Mouse (Mus musculus): ENCODE results near the gene Stxbp6. TPM values are rescaled to one million over a fixed set of nuclear protein-coding genes. Genes with fewer than 3 reads are reported as not detected.

The Stxbp6 gene
- polyA plus RNA-seq, 1 experiment: 0.67 TPM

DNA sequence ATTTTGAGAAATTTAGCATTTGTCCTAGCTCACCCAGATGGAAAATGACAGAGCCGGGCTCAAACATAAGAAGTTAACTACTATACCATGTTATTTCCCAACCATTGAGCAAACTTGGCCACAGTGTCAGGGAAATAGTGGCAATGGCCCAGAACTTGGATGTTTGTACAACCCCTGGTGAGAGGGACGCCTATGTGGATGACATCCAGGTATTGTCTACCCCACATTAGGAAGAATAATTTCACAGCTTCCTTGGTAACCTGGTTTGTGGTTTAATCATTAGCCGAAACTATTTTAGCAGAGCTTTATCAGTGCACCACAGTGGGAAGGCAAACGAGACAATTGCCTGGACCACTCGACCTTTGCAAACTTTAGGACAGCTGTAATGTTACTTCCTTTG lies 215.1 kb downstream of the Stxbp6 start:
- H3K4me3 ChIP-seq (replicated peaks): no peak overlapping the region
- TF ChIP-seq GATA1 (IDR thresholded peaks at IDR 0.05; ENCODE audit: borderline replicate concordance, low read length) (no peak), FLI1 (IDR thresholded peaks at IDR 0.05; ENCODE audit: low read length) (no peak)
- peaks cover 15% of the 10 kb centered on the region for H3K4me1 ChIP-seq
- H3K27me3 ChIP-seq (replicated peaks): no peaks in the 10 kb centered on the region
- H3K9me3 ChIP-seq: no peaks in the 10 kb centered on the region
- H3K36me3 ChIP-seq (replicated peaks; ENCODE audit: low read length): no peaks in the 10 kb centered on the region

DNA sequence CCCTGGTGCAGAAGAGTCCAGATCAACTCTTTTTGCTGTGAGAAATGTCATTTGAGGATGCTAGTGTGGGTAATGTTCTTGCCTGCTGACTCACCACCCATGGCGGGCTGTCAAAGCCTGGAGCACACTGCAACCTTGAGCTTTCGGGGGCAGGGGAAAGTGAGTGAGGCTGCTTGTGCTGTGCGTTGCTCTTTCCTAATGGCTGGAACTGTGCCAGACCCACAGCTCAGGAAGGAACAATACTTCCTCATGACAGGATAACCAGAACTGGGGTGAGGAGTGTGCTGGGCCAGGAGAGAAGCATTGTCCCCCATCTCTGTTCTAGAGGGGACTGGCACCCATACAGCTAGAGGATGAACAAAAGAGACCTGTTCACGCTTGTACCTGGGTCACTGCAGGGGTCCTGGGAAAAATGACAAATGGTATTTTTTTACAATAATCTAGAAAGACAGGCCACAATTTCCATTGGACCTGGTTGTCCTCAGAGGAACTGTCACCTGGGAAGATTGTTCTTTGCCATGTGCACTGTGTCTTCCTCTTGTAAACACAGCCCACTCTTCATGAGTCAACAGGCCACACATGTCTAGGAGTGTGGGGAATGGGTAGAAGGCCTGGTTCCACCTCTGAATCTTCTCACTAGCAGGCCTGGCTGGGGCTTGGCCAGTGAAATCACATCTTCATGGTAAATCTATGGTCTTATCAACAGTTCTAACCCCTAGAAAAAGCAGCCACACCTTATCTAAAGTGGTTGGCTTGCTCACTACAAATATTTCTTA lies 216.2 kb downstream of the Stxbp6 start:
- peak overlapping the region; percentile 53 for H3K4me3 ChIP-seq (replicated peaks)
- H3K27me3 ChIP-seq (replicated peaks): no peaks in the 10 kb centered on the region
- H3K4me1 ChIP-seq: peaks cover 15% of the 10 kb centered on the region
- TF ChIP-seq GATA1 (IDR thresholded peaks at IDR 0.05; ENCODE audit: borderline replicate concordance, low read length): no peak
- no peak for TF ChIP-seq FLI1 (IDR thresholded peaks at IDR 0.05; ENCODE audit: low read length)
- no peaks in the 10 kb centered on the region for H3K36me3 ChIP-seq (replicated peaks; ENCODE audit: low read length)
- H3K9me3 ChIP-seq: no peaks in the 10 kb centered on the region

DNA sequence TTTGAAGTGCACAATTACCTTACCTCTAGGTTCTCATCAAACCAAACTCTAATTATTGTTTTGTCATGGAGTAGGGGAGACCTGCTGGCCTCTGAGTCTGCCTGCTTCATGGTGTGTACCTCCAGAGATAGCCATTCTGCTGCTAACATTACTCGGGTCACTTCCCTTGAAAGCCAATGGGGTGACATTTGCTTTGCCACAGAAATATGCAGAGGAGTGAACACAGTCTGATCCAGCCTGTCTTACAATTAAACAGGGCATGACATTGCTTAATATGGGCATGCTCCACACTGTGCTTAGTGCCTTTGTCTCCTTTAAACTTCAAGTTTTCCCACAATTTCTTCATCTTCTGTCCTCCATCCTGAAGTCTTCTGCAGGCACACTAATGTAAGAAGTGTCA lies 222.5 kb downstream of the Stxbp6 start:
- no peaks in the 10 kb centered on the region for H3K36me3 ChIP-seq (replicated peaks; ENCODE audit: low read length)
- 0 out of 2 replicates have a peak, but pooled peaks cover 5% of the 10 kb centered on the region for H3K9me3 ChIP-seq
- 0 out of 2 replicates have a peak, but pooled peaks cover 2% of the 10 kb centered on the region for H3K4me1 ChIP-seq
- no peaks in the 10 kb centered on the region for H3K27me3 ChIP-seq (replicated peaks)
- TF ChIP-seq FLI1 (IDR thresholded peaks at IDR 0.05; ENCODE audit: low read length): no peak
- no peak for TF ChIP-seq GATA1 (IDR thresholded peaks at IDR 0.05; ENCODE audit: borderline replicate concordance, low read length)
- H3K4me3 ChIP-seq (replicated peaks): no peak overlapping the region

DNA sequence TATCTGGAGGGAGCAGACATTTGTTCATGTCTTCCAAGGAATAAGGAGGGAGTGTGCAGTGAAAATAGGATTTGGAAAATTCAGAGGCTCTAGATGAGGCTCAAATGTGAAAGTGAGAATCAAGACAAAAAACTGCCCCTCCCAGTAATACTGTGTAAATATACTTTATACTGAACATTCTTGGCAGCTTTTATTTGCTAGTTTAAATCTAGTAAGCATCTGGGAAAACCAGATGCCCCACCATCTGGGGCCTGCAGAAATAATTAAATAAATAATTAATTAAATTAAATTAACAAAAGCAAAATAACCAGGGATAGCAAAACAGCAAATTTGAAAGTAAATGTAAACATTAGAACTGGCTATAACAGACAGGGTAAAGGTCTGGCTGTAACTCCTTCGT lies 224.0 kb downstream of the Stxbp6 start:
- Histone ChIP-seq H3K9me3 (0 out of 2 replicates have a peak, but pooled peaks cover 5% of the 10 kb centered on the region), H3K4me1 (no peaks in the 10 kb centered on the region), H3K36me3 (replicated peaks; ENCODE audit: low read length) (no peaks in the 10 kb centered on the region), H3K27me3 (replicated peaks) (no peaks in the 10 kb centered on the region), H3K4me3 (replicated peaks) (no peak overlapping the region)
- TF ChIP-seq GATA1 (IDR thresholded peaks at IDR 0.05; ENCODE audit: borderline replicate concordance, low read length) (no peak), FLI1 (IDR thresholded peaks at IDR 0.05; ENCODE audit: low read length) (no peak)

DNA sequence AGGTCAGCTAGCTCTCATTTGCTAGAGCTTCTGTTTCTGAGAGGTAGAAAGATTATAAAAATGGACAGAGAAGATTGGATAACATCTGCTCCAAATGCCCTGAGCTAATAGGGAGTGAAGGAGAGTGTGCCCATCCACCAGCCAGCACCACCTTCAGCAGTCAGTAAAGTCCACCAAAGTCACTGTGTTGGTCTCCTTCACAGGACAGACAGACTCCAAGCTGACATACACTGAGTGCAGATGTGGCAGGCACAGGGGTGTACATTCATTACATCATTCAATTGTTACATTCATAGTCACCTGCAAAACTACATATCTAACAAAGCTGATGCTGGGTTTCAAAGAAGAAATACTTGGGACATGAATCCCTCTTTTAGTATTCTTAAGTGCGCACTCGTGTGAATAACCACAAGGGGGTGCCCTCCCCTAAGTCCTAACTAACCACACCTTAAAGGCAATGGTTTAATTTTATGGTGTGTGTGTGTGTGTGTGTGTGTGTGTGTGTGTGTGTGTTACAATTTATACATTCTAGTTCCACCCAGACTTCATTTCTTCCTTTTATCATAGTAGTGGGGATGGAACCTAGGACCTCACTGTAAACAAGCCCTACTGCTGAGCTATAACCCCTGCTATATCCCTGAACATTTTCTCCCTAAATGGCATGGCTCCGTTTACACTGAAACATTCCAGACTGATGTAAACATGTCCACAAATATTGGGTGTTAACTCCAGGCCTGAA lies 225.9 kb downstream of the Stxbp6 start:
- Histone ChIP-seq H3K4me1 (no peaks in the 10 kb centered on the region), H3K9me3 (0 out of 2 replicates have a peak, but pooled peaks cover 5% of the 10 kb centered on the region)
- TF ChIP-seq FLI1 (IDR thresholded peaks at IDR 0.05; ENCODE audit: low read length) (no peak), GATA1 (IDR thresholded peaks at IDR 0.05; ENCODE audit: borderline replicate concordance, low read length) (no peak)

DNA sequence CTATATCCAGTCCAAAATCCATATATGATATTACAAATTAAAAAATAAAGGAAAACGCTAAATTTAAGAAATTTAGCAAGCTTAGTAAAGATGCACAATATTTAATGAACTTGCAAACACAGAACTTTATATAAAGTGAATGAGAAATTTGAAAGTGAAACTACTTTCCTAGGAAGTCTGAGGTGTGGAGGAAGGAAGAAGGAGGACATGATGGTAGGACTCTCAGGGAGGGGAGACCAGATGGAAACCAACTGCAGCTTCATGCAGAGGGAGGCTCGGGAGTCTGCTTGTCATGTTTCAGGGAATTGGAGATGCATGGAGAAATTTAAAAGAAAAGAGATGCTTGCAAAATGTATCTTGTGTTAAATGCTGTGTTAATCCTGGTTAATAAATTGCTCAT lies 233.9 kb downstream of the Stxbp6 start:
- TF ChIP-seq FLI1 (IDR thresholded peaks at IDR 0.05; ENCODE audit: low read length): no peak
- no peak for TF ChIP-seq GATA1 (IDR thresholded peaks at IDR 0.05; ENCODE audit: borderline replicate concordance, low read length)
- H3K4me3 ChIP-seq (replicated peaks): no peak overlapping the region
- H3K4me1 ChIP-seq: no peaks in the 10 kb centered on the region
- H3K36me3 ChIP-seq (replicated peaks; ENCODE audit: low read length): no peaks in the 10 kb centered on the region
- H3K9me3 ChIP-seq: no peaks in the 10 kb centered on the region
- no peaks in the 10 kb centered on the region for H3K27me3 ChIP-seq (replicated peaks)

More for the DNA sequence above, 225.9 kb downstream of the Stxbp6 start:
- Histone ChIP-seq H3K4me3 (replicated peaks) (no peak overlapping the region), H3K36me3 (replicated peaks; ENCODE audit: low read length) (no peaks in the 10 kb centered on the region), H3K27me3 (replicated peaks) (no peaks in the 10 kb centered on the region)

DNA sequence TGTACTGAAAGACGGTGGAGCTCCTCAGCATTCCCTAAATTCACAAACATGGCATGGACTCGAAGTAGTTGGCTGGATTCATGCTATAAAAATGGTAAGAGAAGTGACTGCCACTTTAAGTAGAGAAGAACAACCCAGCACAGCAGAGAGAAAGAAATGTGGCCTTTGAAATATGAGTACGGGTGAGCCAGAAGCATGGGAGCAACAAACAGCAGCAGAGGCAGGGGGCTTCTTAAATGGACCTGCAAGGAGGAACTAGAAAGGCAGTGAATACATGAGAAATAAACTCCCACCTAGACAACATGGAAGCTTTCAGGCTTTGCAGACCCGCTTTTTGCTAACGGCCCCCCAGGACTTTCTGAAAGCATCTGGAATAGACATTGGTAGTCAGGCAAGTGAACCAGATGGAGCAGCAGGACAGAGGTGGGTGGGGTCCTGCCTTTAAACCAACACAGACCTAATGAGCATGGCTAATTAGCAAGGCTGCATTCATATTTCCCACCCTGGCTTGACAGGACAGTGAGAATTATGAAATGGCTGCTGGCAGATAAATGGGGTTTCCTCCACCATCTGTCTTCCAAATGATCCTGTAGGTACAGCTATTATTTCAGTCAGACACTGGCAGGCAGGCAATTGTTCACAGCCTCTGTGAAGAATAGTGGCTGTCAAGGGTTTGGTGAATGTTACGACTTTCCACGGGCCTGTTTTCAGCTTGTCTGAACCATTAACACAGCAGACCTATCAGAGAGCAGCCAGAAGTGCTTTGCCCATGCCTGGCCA lies 234.7 kb downstream of the Stxbp6 start:
- H3K9me3 ChIP-seq: no peaks in the 10 kb centered on the region
- H3K4me1 ChIP-seq: no peaks in the 10 kb centered on the region
- no peak overlapping the region for H3K4me3 ChIP-seq (replicated peaks)
- no peaks in the 10 kb centered on the region for H3K27me3 ChIP-seq (replicated peaks)
- no peaks in the 10 kb centered on the region for H3K36me3 ChIP-seq (replicated peaks; ENCODE audit: low read length)
- no peak for TF ChIP-seq GATA1 (IDR thresholded peaks at IDR 0.05; ENCODE audit: borderline replicate concordance, low read length)
- no peak for TF ChIP-seq FLI1 (IDR thresholded peaks at IDR 0.05; ENCODE audit: low read length)

DNA sequence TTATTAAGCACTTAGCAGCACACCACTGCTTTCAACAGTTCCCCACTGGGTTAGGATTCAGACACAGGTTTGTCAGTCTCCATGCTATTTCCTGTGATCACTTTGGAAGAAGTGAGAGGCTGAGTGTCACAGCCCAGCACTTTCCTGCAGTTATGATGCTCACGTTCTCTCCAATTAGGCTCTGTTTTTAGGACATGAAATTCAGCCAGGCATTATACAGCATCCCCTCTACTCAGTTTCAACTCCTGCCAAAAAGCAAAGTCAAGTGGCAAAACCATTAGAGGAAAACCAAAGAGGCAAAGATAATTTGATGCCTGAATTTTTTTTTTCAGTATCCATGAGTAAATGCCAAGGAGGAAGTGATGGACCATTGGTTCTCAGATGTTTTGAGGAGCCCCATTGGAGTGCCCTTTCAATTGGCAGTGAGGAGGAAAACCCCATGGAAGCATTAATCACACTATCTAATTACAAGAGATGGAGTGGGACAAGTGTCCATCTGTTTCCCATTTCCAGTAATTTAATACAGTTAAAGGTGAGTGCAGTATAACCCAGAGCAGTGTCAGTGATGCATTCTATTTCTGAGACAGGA lies 238.5 kb downstream of the Stxbp6 start:
- no peaks in the 10 kb centered on the region for H3K27me3 ChIP-seq (replicated peaks)
- TF ChIP-seq FLI1 (IDR thresholded peaks at IDR 0.05; ENCODE audit: low read length) (no peak), GATA1 (IDR thresholded peaks at IDR 0.05; ENCODE audit: borderline replicate concordance, low read length) (no peak)

DNA sequence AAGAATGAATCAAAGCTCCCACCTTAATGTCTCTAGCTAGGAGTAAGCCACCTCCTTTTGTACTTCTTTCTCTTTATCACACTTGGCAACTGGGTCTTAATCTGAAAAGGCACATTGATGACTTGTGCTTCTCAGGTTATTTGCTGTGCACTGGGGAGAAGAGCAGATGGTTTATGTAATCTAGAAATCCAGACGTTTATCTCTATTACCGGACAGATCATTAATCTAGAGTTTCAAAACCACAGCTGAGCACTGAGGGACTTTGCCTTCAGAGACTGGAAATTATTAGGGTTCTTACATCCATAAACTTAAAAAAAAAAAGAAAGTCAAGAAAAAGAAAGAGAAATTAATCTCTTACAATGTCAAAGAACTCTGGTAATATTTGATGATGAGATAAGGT lies 262.6 kb downstream of the Stxbp6 start:
- Histone ChIP-seq H3K9me3 (no peaks in the 10 kb centered on the region), H3K4me3 (replicated peaks) (no peak overlapping the region), H3K4me1 (no peaks in the 10 kb centered on the region), H3K36me3 (replicated peaks; ENCODE audit: low read length) (no peaks in the 10 kb centered on the region), H3K27me3 (replicated peaks) (no peaks in the 10 kb centered on the region)
- TF ChIP-seq FLI1 (IDR thresholded peaks at IDR 0.05; ENCODE audit: low read length) (no peak), GATA1 (IDR thresholded peaks at IDR 0.05; ENCODE audit: borderline replicate concordance, low read length) (no peak)

More for the DNA sequence above, 238.5 kb downstream of the Stxbp6 start:
- no peaks in the 10 kb centered on the region for H3K4me1 ChIP-seq
- no peaks in the 10 kb centered on the region for H3K36me3 ChIP-seq (replicated peaks; ENCODE audit: low read length)
- no peak overlapping the region for H3K4me3 ChIP-seq (replicated peaks)
- H3K9me3 ChIP-seq: no peaks in the 10 kb centered on the region
